Mouse (Mus musculus) CH12F3 (cell line): Measurements from ENCODE around the gene Exo5.

Experiments
- in situ Hi-C: fragments of 300-500 bp; cut with MboI; formaldehyde crosslinking; loops from 2 replicates; pipeline ENCODE4 v1.14.3; 2020; ENCODE audit warnings: low sequenced_read_pairs

Exo5 gene

GRCm38 (mm10) chr4:120909558-120910150 is 15.2 kb downstream of the Exo5 start:
- in situ Hi-C loops, result loop anchor here (25.0 kb wide), 1 partner anchor 322 kb away; the partner anchor contains the start of gene Gm8439

GRCm38 (mm10) chr4:120905644-120906043 is 19.2 kb downstream of the Exo5 start:
- in situ Hi-C loops, result loop anchor here (25.0 kb wide), 1 partner anchor 318 kb away; the partner anchor contains the start of gene Gm8439

GRCm38 (mm10) chr4:120904533-120904932 is 20.3 kb downstream of the Exo5 start:
- in situ Hi-C loops, result loop anchor here (25.0 kb wide), 1 partner anchor 317 kb away; the partner anchor contains the start of gene Gm8439

- in situ Hi-C loops, result no loop called here
Observed at GRCm38 (mm10) chr4:120895810-120896584, 28.8 kb downstream of the Exo5 start.

- in situ Hi-C loops, result no loop called here
Observed at GRCm38 (mm10) chr4:120895226-120895625, 29.6 kb downstream of the Exo5 start.

- in situ Hi-C loops, result no loop called here
Observed at GRCm38 (mm10) chr4:120894584-120894983, 30.2 kb downstream of the Exo5 start.

GRCm38 (mm10) chr4:120893656-120894401 is 31.0 kb downstream of the Exo5 start:
- in situ Hi-C loops, result no loop called here

GRCm38 (mm10) chr4:120892516-120892915 is 32.3 kb downstream of the Exo5 start:
- in situ Hi-C loops, result no loop called here

GRCm38 (mm10) chr4:120891960-120892359 is 32.9 kb downstream of the Exo5 start:
- in situ Hi-C loops, result no loop called here

- in situ Hi-C loops, result no loop called here
Observed at GRCm38 (mm10) chr4:120890754-120891440, 33.9 kb downstream of the Exo5 start.

GRCm38 (mm10) chr4:120888884-120889283 is 35.9 kb downstream of the Exo5 start:
- in situ Hi-C loops, result no loop called here

GRCm38 (mm10) chr4:120887381-120888112 is 37.3 kb downstream of the Exo5 start:
- in situ Hi-C loops, result no loop called here

GRCm38 (mm10) chr4:120886811-120887210 is 38.0 kb downstream of the Exo5 start:
- in situ Hi-C loops, result no loop called here

GRCm38 (mm10) chr4:120886131-120886530 is 38.7 kb downstream of the Exo5 start:
- in situ Hi-C loops, result no loop called here

GRCm38 (mm10) chr4:120885208-120886120 is 39.4 kb downstream of the Exo5 start:
- in situ Hi-C loops, result no loop called here

- in situ Hi-C loops, result no loop called here
Observed at GRCm38 (mm10) chr4:120882002-120882625, 42.7 kb downstream of the Exo5 start.

GRCm38 (mm10) chr4:120880731-120881432 is 43.9 kb downstream of the Exo5 start:
- in situ Hi-C loops, result no loop called here

- in situ Hi-C loops, result no loop called here
Observed at GRCm38 (mm10) chr4:120879386-120879785, 45.4 kb downstream of the Exo5 start.
